Mouse (Mus musculus) retina, embryonic 14.5 days (tissue): ENCODE results near the gene Spata2.
A peak's percentile ranks its signal among the peaks of the same experiment; 100 is the strongest.

Experiments used
- DNase-seq: peaks from one replicate; pipeline ENCODE4 v3.0.0-alpha.2; 2015; ENCODE audit warnings: low spot score

Gene Spata2

GRCm38 (mm10) chr2:167508569-167508968, 15.9 kb upstream of the Spata2 start:
- DNase-seq: no peak

- no peak for DNase-seq
Measured at GRCm38 (mm10) chr2:167507719-167508385, 15.2 kb upstream of the Spata2 start.

GRCm38 (mm10) chr2:167506546-167507260, 14.0 kb upstream of the Spata2 start:
- DNase-seq: no peak

GRCm38 (mm10) chr2:167505127-167505526, 12.4 kb upstream of the Spata2 start:
- no peak for DNase-seq

GRCm38 (mm10) chr2:167503896-167504349, 11.2 kb upstream of the Spata2 start:
- peak; percentile 47 for DNase-seq

- peak; percentile 89 for DNase-seq
Measured at GRCm38 (mm10) chr2:167503253-167503895, 10.7 kb upstream of the Spata2 start.

- DNase-seq: no peak
Measured at GRCm38 (mm10) chr2:167502554-167503252, 10.0 kb upstream of the Spata2 start.

GRCm38 (mm10) chr2:167497272-167497671, 4.6 kb upstream of the Spata2 start:
- DNase-seq: peak; percentile 64

GRCm38 (mm10) chr2:167496437-167496836, 3.8 kb upstream of the Spata2 start:
- no peak for DNase-seq

- DNase-seq: no peak
Measured at GRCm38 (mm10) chr2:167491757-167492708, 654 bp downstream of the Spata2 start, which contains the start of gene Rnf114. Rnf114 (plus strand) TSS chr2:167492645.

- no peak for DNase-seq
Measured at GRCm38 (mm10) chr2:167490813-167491525, 1.7 kb downstream of the Spata2 start.

- no peak for DNase-seq
Measured at GRCm38 (mm10) chr2:167487994-167488393, 4.7 kb downstream of the Spata2 start.

- DNase-seq: no peak
Measured at GRCm38 (mm10) chr2:167487551-167487950, 5.1 kb downstream of the Spata2 start.

GRCm38 (mm10) chr2:167486573-167486972, 6.1 kb downstream of the Spata2 start:
- no peak for DNase-seq

- DNase-seq: no peak
Measured at GRCm38 (mm10) chr2:167485501-167486377, 6.9 kb downstream of the Spata2 start.

- DNase-seq: no peak
Measured at GRCm38 (mm10) chr2:167484932-167485331, 7.8 kb downstream of the Spata2 start.

- DNase-seq: no peak
Measured at GRCm38 (mm10) chr2:167483827-167484410, 8.8 kb downstream of the Spata2 start.

- DNase-seq: no peak
Measured at GRCm38 (mm10) chr2:167483081-167483826, 9.4 kb downstream of the Spata2 start.
